Mouse (Mus musculus): ENCODE results near the gene Acot12.

- TF ChIP-seq CTCF (IDR thresholded peaks at IDR 0.05; ENCODE audit: extremely low read depth, insufficient read depth, low read length): no peak
- TF ChIP-seq POLR2A (IDR thresholded peaks at IDR 0.05; ENCODE audit: extremely low read depth, insufficient read depth, low read length): no peak
Observed at GRCm38 (mm10) chr13:91727899-91728298, 13.4 kb upstream of the Acot12 start.
